Mouse (Mus musculus) adrenal gland, postnatal 4 days (tissue): ENCODE measurements around the gene Gabrb3. TPM values are rescaled to one million over a fixed set of nuclear protein-coding genes. Genes with fewer than 3 reads are reported as not detected.

Experiments used
- DNase-seq, 2 experiments: peaks; one replicate each; pipeline ENCODE4 v3.0.0; 2021 to 2022; ENCODE audit warnings: low spot score in 2 of 2, mixed read lengths in 2 of 2
- long read RNA-seq, 2 experiments: library from polyadenylated mRNA; stranded (forward); transcript quantifications; one replicate each; pipeline ENCODE4 v2.0.0; 2021
- total RNA-seq, 2 experiments: library from RNA; stranded (reverse); gene quantifications; 2 replicates each; pipeline ENCODE4 v1.2.3; 2021

Gabrb3 gene
- total RNA-seq, result 10 to 100 TPM; 11.4 to 14.8 TPM
- long read RNA-seq, experiment 1, full-length matches to known transcripts, result 1 of 2 reads
- long read RNA-seq, experiment 1, partial matches to known transcripts, result 0 of 2 reads
- long read RNA-seq, experiment 1, other reads (novel, unspliced or antisense), result 1 of 2 reads
- long read RNA-seq, experiment 2, full-length matches to known transcripts, result 2 of 5 reads
- long read RNA-seq, experiment 2, partial matches to known transcripts, result 0 of 5 reads
- long read RNA-seq, experiment 2, other reads (novel, unspliced or antisense), result 3 of 5 reads

GRCm38 (mm10) chr7:57419392-57419791, at the start of gene Gabrb3:
Gene Gabrb3, plus strand, starts transcription at chr7:57419692.
- DNase-seq, result no peak

- no peak for DNase-seq
Measured at GRCm38 (mm10) chr7:57384112-57384511, 35.4 kb upstream of the Gabrb3 start.

- no peak for DNase-seq
Measured at GRCm38 (mm10) chr7:57386517-57387340, 32.8 kb upstream of the Gabrb3 start, which contains the start of gene Gabrg3. Gene Gabrg3, minus strand, starts transcription at chr7:57387188.

GRCm38 (mm10) chr7:57387341-57387654, 32.2 kb upstream of the Gabrb3 start:
- no peak for DNase-seq

GRCm38 (mm10) chr7:57390046-57390445, 29.4 kb upstream of the Gabrb3 start:
- no peak for DNase-seq

- no peak for DNase-seq
Measured at GRCm38 (mm10) chr7:57393551-57393950, 25.9 kb upstream of the Gabrb3 start.

GRCm38 (mm10) chr7:57411163-57411562, 8.3 kb upstream of the Gabrb3 start:
- DNase-seq, result no peak

GRCm38 (mm10) chr7:57412896-57413295, 6.6 kb upstream of the Gabrb3 start:
- DNase-seq, result no peak

GRCm38 (mm10) chr7:57421044-57421443, 1.6 kb downstream of the Gabrb3 start:
- no peak for DNase-seq

- no peak for DNase-seq
Measured at GRCm38 (mm10) chr7:57422675-57423074, 3.2 kb downstream of the Gabrb3 start.

- no peak for DNase-seq
Measured at GRCm38 (mm10) chr7:57448239-57448638, 28.7 kb downstream of the Gabrb3 start.

- no peak for DNase-seq
Measured at GRCm38 (mm10) chr7:57460354-57460753, 40.9 kb downstream of the Gabrb3 start.

GRCm38 (mm10) chr7:57471316-57471715, 51.8 kb downstream of the Gabrb3 start:
- DNase-seq, result no peak

GRCm38 (mm10) chr7:57473811-57474525, 54.5 kb downstream of the Gabrb3 start:
- peak in 1 of 2 experiments; percentile 6 for DNase-seq

GRCm38 (mm10) chr7:57482896-57483295, 63.4 kb downstream of the Gabrb3 start:
- no peak for DNase-seq

GRCm38 (mm10) chr7:57486907-57487306, 67.4 kb downstream of the Gabrb3 start:
- no peak for DNase-seq

- DNase-seq, result no peak
Measured at GRCm38 (mm10) chr7:57491795-57492194, 72.3 kb downstream of the Gabrb3 start.

GRCm38 (mm10) chr7:57502809-57503208, 83.3 kb downstream of the Gabrb3 start:
- DNase-seq, result no peak

- DNase-seq, result no peak
Measured at GRCm38 (mm10) chr7:57508860-57509632, 89.6 kb downstream of the Gabrb3 start.

GRCm38 (mm10) chr7:57509681-57510141, 90.2 kb downstream of the Gabrb3 start, which contains the start of gene Gabra5:
Gene Gabra5, minus strand, starts transcription at chr7:57510059.
- no peak for DNase-seq

- DNase-seq, result no peak
Measured at GRCm38 (mm10) chr7:57512955-57513354, 93.5 kb downstream of the Gabrb3 start.
